Mouse (Mus musculus): ENCODE data around the gene Scyl1. TPM values are rescaled to one million over a fixed set of nuclear protein-coding genes. Genes with fewer than 3 reads are reported as not detected.
"Not testable (repeated sequence)": the region's sequence is repeated elsewhere in the genome, so short reads cannot be mapped to it uniquely, and the experiment has no call there.

The Scyl1 gene
- polyA plus RNA-seq, 1 experiment, result 42.8 TPM

DNA sequence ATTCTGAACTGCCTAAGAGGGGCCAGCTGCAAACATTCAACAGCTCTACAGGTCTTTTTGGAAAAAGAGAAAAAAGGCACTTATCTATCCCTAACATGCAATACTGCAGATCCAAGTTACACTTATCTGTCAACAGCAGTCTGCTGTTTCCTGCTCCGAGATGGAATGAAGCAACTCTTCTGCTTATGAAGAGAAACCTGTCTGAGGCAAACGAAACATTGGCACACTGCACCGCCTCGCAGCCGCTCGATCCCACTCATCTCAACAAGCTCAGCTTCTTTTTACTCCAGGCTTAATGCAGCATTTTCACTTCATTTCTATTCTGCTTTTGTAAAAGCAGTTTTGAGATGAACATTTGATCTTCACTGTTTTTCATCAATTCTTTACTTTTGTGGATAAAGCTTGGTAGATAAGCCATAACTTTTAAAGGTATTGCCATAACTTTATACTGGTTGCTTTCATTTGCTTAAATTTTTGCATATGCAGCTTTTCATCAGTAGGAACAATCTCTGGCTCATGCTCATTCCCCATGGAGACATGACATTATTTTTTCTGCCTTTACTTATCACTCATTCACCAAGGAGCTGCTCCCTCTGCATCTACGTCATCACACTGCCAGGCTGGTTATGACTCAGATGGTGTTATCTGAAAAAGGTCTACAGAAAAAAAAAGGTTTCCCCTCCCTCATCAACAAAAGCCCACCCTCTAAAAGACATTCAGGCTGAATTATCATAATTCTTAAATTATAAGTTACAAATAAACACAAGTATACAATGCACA is 27.7 kb upstream of the Scyl1 start:
- TF ChIP-seq CTCF (IDR thresholded peaks at IDR 0.05; ENCODE audit: low read depth, low read length) (no peak), EP300 (IDR thresholded peaks at IDR 0.05; ENCODE audit: insufficient read depth, low read depth, low read length) (no peak)
- H3K9me3 ChIP-seq (replicated peaks; ENCODE audit: control insufficient read depth, insufficient read depth, low read length, poor library complexity, severe bottlenecking), result no peaks in the 10 kb centered on the region
- peak overlapping the region; percentile 79 for H3K27ac ChIP-seq (ENCODE audit: insufficient read depth, low read length)
- no peaks in the 10 kb centered on the region for H3K4me1 ChIP-seq (ENCODE audit: control insufficient read depth, insufficient read depth, low read length)
- H3K9ac ChIP-seq (ENCODE audit: low read depth, poor library complexity, severe bottlenecking), result peak overlapping the region; percentile 88
- peaks cover 58% of the 10 kb centered on the region for H3K36me3 ChIP-seq (ENCODE audit: control insufficient read depth, insufficient read depth, low read length, poor library complexity, severe bottlenecking)
- H3K27me3 ChIP-seq (ENCODE audit: control insufficient read depth, insufficient read depth, low read length, poor library complexity, severe bottlenecking), result no peaks in the 10 kb centered on the region
- peak overlapping the region; percentile 95 for H3K4me3 ChIP-seq (ENCODE audit: low read depth, low read length)

- peak overlapping the region; percentile 91 for H3K27ac ChIP-seq (ENCODE audit: insufficient read depth, low read length)
Observed at GRCm38 (mm10) chr19:5797381-5798111, 26.3 kb upstream of the Scyl1 start.

GRCm38 (mm10) chr19:5796573-5797111 is 25.4 kb upstream of the Scyl1 start:
- no peak for TF ChIP-seq POLR2A (IDR thresholded peaks at IDR 0.05; ENCODE audit: insufficient read depth, low read length)

More at GRCm38 (mm10) chr19:5797381-5798111, 26.3 kb upstream of the Scyl1 start:
- Histone ChIP-seq H3K9me3 (replicated peaks; ENCODE audit: control insufficient read depth, insufficient read depth, low read length, poor library complexity, severe bottlenecking) (no peaks in the 10 kb centered on the region), H3K9ac (ENCODE audit: low read depth, poor library complexity, severe bottlenecking) (peak overlapping the region; percentile 88), H3K36me3 (ENCODE audit: control insufficient read depth, insufficient read depth, low read length, poor library complexity, severe bottlenecking) (peaks cover 58% of the 10 kb centered on the region), H3K4me3 (ENCODE audit: low read depth, low read length) (peak overlapping the region; percentile 54), H3K27me3 (ENCODE audit: control insufficient read depth, insufficient read depth, low read length, poor library complexity, severe bottlenecking) (no peaks in the 10 kb centered on the region), H3K4me1 (ENCODE audit: control insufficient read depth, insufficient read depth, low read length) (no peaks in the 10 kb centered on the region)
- TF ChIP-seq POLR2A (IDR thresholded peaks at IDR 0.05; ENCODE audit: insufficient read depth, low read length) (no peak), CTCF (IDR thresholded peaks at IDR 0.05; ENCODE audit: low read depth, low read length) (no peak), EP300 (IDR thresholded peaks at IDR 0.05; ENCODE audit: insufficient read depth, low read depth, low read length) (no peak)

DNA sequence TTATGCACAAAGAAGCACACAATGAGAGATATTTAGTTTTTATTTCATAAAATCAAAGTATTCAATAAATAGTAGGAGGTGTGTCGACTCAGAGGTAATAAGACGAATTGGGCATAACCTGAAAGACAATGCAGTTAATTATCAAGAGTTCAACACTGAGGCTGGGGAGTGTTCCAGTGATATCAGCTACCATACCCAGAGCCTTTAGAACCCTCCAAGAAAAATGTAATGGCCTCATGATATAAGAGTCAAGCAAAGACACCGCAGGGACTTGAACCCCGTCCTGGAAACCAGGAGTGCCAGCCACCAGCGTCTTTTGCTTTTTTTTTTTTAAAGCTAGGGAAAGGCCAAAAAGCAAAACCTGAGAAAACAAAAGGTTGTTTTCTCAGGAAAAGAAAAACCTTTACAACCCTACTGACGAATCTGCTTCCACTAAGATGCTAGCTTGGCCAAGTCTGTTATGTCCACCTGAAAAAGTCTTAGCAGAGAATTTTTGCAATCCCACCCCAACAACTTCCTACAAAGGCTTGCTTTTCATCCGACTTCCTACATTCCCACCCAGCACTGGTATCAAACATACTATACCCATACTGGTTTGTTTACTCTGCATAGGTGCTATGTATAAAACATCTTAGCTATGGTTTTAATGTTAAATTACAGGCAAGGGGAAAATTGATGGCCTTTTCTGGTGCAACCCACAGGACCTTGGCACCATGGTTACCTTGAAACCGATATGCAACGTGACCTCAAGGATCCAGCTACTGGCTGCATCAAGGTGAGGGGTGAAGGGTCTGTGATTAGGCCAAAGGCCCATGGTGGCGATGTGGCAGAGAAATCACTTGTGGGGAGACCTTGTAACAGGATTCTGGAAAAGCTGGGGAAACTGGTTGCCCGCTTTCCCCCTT is 24.7 kb upstream of the Scyl1 start:
- no peak for TF ChIP-seq CTCF (IDR thresholded peaks at IDR 0.05; ENCODE audit: low read depth, low read length)
- no peak for TF ChIP-seq EP300 (IDR thresholded peaks at IDR 0.05; ENCODE audit: insufficient read depth, low read depth, low read length)
- no peak for TF ChIP-seq POLR2A (IDR thresholded peaks at IDR 0.05; ENCODE audit: insufficient read depth, low read length)
- peak overlapping the region; percentile 88; the same call in 1 of the 2 replicates for H3K9ac ChIP-seq (ENCODE audit: low read depth, poor library complexity, severe bottlenecking)
- H3K36me3 ChIP-seq (ENCODE audit: control insufficient read depth, insufficient read depth, low read length, poor library complexity, severe bottlenecking), result peaks cover 53% of the 10 kb centered on the region
- H3K27ac ChIP-seq (ENCODE audit: insufficient read depth, low read length), result peak overlapping the region; percentile 91
- no peaks in the 10 kb centered on the region for H3K9me3 ChIP-seq (replicated peaks; ENCODE audit: control insufficient read depth, insufficient read depth, low read length, poor library complexity, severe bottlenecking)
- no peaks in the 10 kb centered on the region for H3K4me1 ChIP-seq (ENCODE audit: control insufficient read depth, insufficient read depth, low read length)
- H3K4me3 ChIP-seq (ENCODE audit: low read depth, low read length), result peak overlapping the region; percentile 2; the same call in 1 of the 2 replicates
- no peaks in the 10 kb centered on the region for H3K27me3 ChIP-seq (ENCODE audit: control insufficient read depth, insufficient read depth, low read length, poor library complexity, severe bottlenecking)

More at GRCm38 (mm10) chr19:5796573-5797111, 25.4 kb upstream of the Scyl1 start:
- Histone ChIP-seq H3K27me3 (ENCODE audit: control insufficient read depth, insufficient read depth, low read length, poor library complexity, severe bottlenecking) (no peaks in the 10 kb centered on the region), H3K9me3 (replicated peaks; ENCODE audit: control insufficient read depth, insufficient read depth, low read length, poor library complexity, severe bottlenecking) (no peaks in the 10 kb centered on the region), H3K4me1 (ENCODE audit: control insufficient read depth, insufficient read depth, low read length) (no peaks in the 10 kb centered on the region), H3K4me3 (ENCODE audit: low read depth, low read length) (peak overlapping the region; percentile 53), H3K27ac (ENCODE audit: insufficient read depth, low read length) (peak overlapping the region; percentile 91), H3K9ac (ENCODE audit: low read depth, poor library complexity, severe bottlenecking) (peak overlapping the region; percentile 88), H3K36me3 (ENCODE audit: control insufficient read depth, insufficient read depth, low read length, poor library complexity, severe bottlenecking) (peaks cover 58% of the 10 kb centered on the region)

DNA sequence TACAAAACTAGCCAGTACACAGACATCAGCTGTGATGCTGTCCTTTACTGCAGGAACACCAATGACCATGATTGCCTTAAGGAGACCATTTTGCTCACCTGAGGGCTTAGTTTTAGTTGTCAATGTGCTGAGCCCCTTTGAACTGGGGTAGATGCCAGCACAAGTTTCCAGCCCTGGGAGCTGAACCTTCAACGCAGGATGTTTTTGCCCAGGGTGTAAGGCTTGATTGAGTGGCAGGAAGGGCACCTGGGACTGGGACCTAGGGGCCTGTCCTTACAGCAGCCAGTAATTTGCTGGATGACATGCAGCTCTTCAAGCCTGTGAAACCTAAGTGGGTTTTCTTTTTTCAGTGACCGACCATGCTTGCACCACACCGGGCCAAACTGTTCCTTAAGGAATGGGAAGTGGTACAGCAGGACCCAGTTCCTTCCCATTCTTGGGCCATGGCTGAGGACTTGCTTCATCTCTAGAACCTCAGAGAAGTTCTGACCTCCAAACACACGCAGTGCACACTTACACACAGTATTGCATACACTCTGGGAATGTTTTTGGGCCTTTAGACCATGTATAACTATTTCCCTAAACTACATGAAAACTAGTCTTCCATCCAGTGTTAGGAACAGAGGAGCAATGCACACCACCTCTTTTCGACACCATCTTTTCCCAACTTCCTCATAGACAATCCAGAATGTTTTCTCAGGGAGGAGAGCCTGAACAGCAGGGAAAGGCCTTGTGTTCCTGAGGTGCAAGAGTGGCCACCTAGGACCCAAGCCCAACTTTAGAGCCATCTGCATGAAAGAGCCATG is 23.8 kb upstream of the Scyl1 start:
- Histone ChIP-seq H3K36me3 (ENCODE audit: control insufficient read depth, insufficient read depth, low read length, poor library complexity, severe bottlenecking) (peaks cover 43% of the 10 kb centered on the region), H3K27ac (ENCODE audit: insufficient read depth, low read length) (peak overlapping the region; percentile 91), H3K9ac (ENCODE audit: low read depth, poor library complexity, severe bottlenecking) (no peak overlapping the region), H3K4me1 (ENCODE audit: control insufficient read depth, insufficient read depth, low read length) (no peaks in the 10 kb centered on the region), H3K9me3 (replicated peaks; ENCODE audit: control insufficient read depth, insufficient read depth, low read length, poor library complexity, severe bottlenecking) (no peaks in the 10 kb centered on the region), H3K4me3 (ENCODE audit: low read depth, low read length) (no peak overlapping the region), H3K27me3 (ENCODE audit: control insufficient read depth, insufficient read depth, low read length, poor library complexity, severe bottlenecking) (no peaks in the 10 kb centered on the region)
- no peak for TF ChIP-seq CTCF (IDR thresholded peaks at IDR 0.05; ENCODE audit: low read depth, low read length)
- TF ChIP-seq EP300 (IDR thresholded peaks at IDR 0.05; ENCODE audit: insufficient read depth, low read depth, low read length), result peak; percentile 31; the same call in 1 of the 2 replicates
- TF ChIP-seq POLR2A (IDR thresholded peaks at IDR 0.05; ENCODE audit: insufficient read depth, low read length), result peak; percentile 10

DNA sequence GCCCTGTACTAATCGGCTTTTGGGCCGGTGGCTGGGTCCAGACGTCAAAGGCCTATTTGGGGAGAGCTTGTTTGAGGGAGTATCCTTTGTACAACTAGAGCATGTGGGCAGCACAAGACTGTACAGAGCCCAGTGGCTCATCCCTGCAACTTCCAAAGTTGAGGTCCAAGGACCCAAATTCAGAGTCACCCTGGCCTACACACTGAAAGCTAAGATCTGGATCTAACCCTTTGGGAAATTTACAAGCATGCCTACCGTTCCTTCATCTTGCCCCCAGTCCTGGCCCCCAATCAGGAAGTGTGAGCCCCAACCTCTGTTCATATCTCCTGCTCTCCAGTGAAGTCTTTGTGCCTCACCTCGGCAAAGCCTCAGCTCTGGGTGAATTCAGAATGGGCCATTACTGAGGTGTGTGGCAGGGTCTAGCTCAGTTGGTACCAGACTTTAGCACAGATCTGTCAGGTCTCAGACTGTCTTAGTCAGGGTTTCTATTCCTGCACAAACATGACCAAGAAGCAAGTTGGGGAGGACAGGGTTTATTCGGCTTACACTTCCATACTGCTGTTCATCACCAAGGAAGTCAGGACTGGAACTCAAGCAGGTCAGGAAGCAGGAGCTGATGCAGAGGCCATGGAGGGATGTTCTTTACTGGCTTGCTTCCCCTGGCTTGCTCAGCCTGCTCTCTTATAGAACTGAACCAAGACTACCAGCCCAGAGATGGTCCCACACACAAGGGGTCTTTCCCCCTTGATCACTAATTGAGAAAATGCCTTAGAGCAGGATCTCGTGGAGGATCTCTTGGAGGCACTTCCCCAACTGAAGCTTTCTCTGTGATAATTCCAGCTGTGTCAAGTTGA is 22.9 kb upstream of the Scyl1 start:
- not testable (repeated sequence) for H3K9ac ChIP-seq (ENCODE audit: low read depth, poor library complexity, severe bottlenecking); H3K27me3 ChIP-seq (ENCODE audit: control insufficient read depth, insufficient read depth, low read length, poor library complexity, severe bottlenecking); H3K9me3 ChIP-seq (replicated peaks; ENCODE audit: control insufficient read depth, insufficient read depth, low read length, poor library complexity, severe bottlenecking); H3K4me3 ChIP-seq (ENCODE audit: low read depth, low read length); H3K4me1 ChIP-seq (ENCODE audit: control insufficient read depth, insufficient read depth, low read length)
- peak overlapping the region; percentile 91 for H3K27ac ChIP-seq (ENCODE audit: insufficient read depth, low read length)
- peaks cover 36% of the 10 kb centered on the region for H3K36me3 ChIP-seq (ENCODE audit: control insufficient read depth, insufficient read depth, low read length, poor library complexity, severe bottlenecking)

All from ES-Bruce4 (cell line).